Mouse (Mus musculus): ENCODE measurements around the gene Adad2. TPM values are rescaled to one million over a fixed set of nuclear protein-coding genes. Genes with fewer than 3 reads are reported as not detected.

The Adad2 gene
- polyA plus RNA-seq, 1 experiment from 2014 or later: not detected

GRCm38 (mm10) chr8:119661892-119662291 is 49.3 kb downstream of the Adad2 start:
- Histone ChIP-seq H3K4me2 (ENCODE audit: low read depth, low read length) (no peak overlapping the region), H3K27me3 (ENCODE audit: control insufficient read depth, insufficient read depth, low read length) (no peaks in the 10 kb centered on the region), H3K36me3 (ENCODE audit: control insufficient read depth, insufficient read depth, low read length) (no peaks in the 10 kb centered on the region), H3K9ac (replicated peaks; ENCODE audit: low read depth, low read length) (no peak overlapping the region), H3K4me1 (ENCODE audit: control insufficient read depth, insufficient read depth, low read length) (0 out of 2 replicates have a peak, but pooled peaks cover 6% of the 10 kb centered on the region), H3K4me3 (ENCODE audit: low read depth, low read length) (no peak overlapping the region), H3K27ac (ENCODE audit: low read depth, low read length) (no peak overlapping the region), H3K9me3 (ENCODE audit: control insufficient read depth, low read length) (no peaks in the 10 kb centered on the region)
- ATAC-seq (ENCODE audit: low read depth): no peak
- 79% methylated on average over 6 of the region's 6 CpGs for WGBS

DNA sequence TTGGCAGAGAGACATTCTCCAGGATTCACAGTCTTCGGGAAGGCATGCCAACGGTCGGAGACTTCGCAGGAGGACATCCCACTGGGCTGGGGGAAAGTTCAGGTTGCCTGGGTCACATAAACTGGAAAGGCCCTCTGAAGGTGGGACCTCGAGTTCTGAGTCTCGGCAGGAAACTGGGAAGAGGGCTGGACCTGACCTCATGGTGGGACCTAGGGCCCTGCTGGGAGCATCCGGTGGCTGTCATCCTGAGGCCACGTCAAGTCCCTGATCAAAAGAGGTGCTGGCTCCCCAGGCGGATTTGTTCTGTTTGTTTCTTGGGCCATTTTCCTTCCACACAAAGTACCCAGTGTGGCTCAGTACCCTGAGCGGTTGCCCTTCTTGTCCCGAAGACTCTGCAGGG is 50.9 kb downstream of the Adad2 start:
- no peak overlapping the region for H3K4me3 ChIP-seq (ENCODE audit: low read depth, low read length)
- no peak overlapping the region for H3K4me2 ChIP-seq (ENCODE audit: low read depth, low read length)
- no peak overlapping the region for H3K27ac ChIP-seq (ENCODE audit: low read depth, low read length)
- 0 out of 2 replicates have a peak, but pooled peaks cover 6% of the 10 kb centered on the region for H3K4me1 ChIP-seq (ENCODE audit: control insufficient read depth, insufficient read depth, low read length)
- H3K36me3 ChIP-seq (ENCODE audit: control insufficient read depth, insufficient read depth, low read length): no peaks in the 10 kb centered on the region
- H3K9me3 ChIP-seq (ENCODE audit: control insufficient read depth, low read length): no peaks in the 10 kb centered on the region
- 72% methylated on average over 11 of the region's 11 CpGs for WGBS
- no peak for ATAC-seq (ENCODE audit: low read depth)
- no peaks in the 10 kb centered on the region for H3K27me3 ChIP-seq (ENCODE audit: control insufficient read depth, insufficient read depth, low read length)
- H3K9ac ChIP-seq (replicated peaks; ENCODE audit: low read depth, low read length): no peak overlapping the region

GRCm38 (mm10) chr8:119665270-119665669 is 52.7 kb downstream of the Adad2 start:
- no peaks in the 10 kb centered on the region for H3K9me3 ChIP-seq (ENCODE audit: control insufficient read depth, low read length)
- 73% methylated on average over 6 of the region's 6 CpGs for WGBS
- no peak overlapping the region for H3K27ac ChIP-seq (ENCODE audit: low read depth, low read length)
- no peaks in the 10 kb centered on the region for H3K27me3 ChIP-seq (ENCODE audit: control insufficient read depth, insufficient read depth, low read length)
- no peak overlapping the region for H3K4me2 ChIP-seq (ENCODE audit: low read depth, low read length)
- no peak overlapping the region for H3K9ac ChIP-seq (replicated peaks; ENCODE audit: low read depth, low read length)
- H3K4me3 ChIP-seq (ENCODE audit: low read depth, low read length): no peak overlapping the region
- 0 out of 2 replicates have a peak, but pooled peaks cover 6% of the 10 kb centered on the region for H3K4me1 ChIP-seq (ENCODE audit: control insufficient read depth, insufficient read depth, low read length)
- no peaks in the 10 kb centered on the region for H3K36me3 ChIP-seq (ENCODE audit: control insufficient read depth, insufficient read depth, low read length)
- no peak for ATAC-seq (ENCODE audit: low read depth)

Other genes with a start within 250 kb of the Adad2 start
- gene Mlycd, start 217.9 kb upstream of the Adad2 start, polyA plus RNA-seq (2014; fragmentation: Nextera tagmentation; extraction: Ambion mirVana): 15.8 and 16.1 TPM in 2 replicates
- 0.31 and 0.35 TPM in 2 replicates for gene Osgin1, start 178.6 kb upstream of the Adad2 start, polyA plus RNA-seq (2014; fragmentation: Nextera tagmentation; extraction: Ambion mirVana)
- 36.5 and 39.6 TPM in 2 replicates for gene Necab2, start 166.0 kb upstream of the Adad2 start, polyA plus RNA-seq (2014; fragmentation: Nextera tagmentation; extraction: Ambion mirVana)
- not detected in 2 replicates for gene Slc38a8, start 111.0 kb upstream of the Adad2 start, polyA plus RNA-seq (2014; fragmentation: Nextera tagmentation; extraction: Ambion mirVana)
- 42.5 and 64.8 TPM in 2 replicates for gene Mbtps1, start 54.0 kb upstream of the Adad2 start, polyA plus RNA-seq (2014; fragmentation: Nextera tagmentation; extraction: Ambion mirVana)
- 158 and 176 TPM in 2 replicates for gene Hsdl1, start 37.6 kb upstream of the Adad2 start, polyA plus RNA-seq (2014; fragmentation: Nextera tagmentation; extraction: Ambion mirVana)
- 0.15 and 0.48 TPM in 2 replicates for gene Dnaaf1, start 37.5 kb upstream of the Adad2 start, polyA plus RNA-seq (2014; fragmentation: Nextera tagmentation; extraction: Ambion mirVana)
- 12.7 and 14.7 TPM in 2 replicates for gene Taf1c, start 7.5 kb upstream of the Adad2 start, polyA plus RNA-seq (2014; fragmentation: Nextera tagmentation; extraction: Ambion mirVana)
- 0.06 and 0.08 TPM in 2 replicates for gene Kcng4, start 22.9 kb downstream of the Adad2 start, polyA plus RNA-seq (2014; fragmentation: Nextera tagmentation; extraction: Ambion mirVana)
- 3.2 and 3.7 TPM in 2 replicates for gene Wfdc1, start 53.6 kb downstream of the Adad2 start, polyA plus RNA-seq (2014; fragmentation: Nextera tagmentation; extraction: Ambion mirVana)
- 0.08 and 0.10 TPM in 2 replicates for gene Atp2c2, start 87.3 kb downstream of the Adad2 start, polyA plus RNA-seq (2014; fragmentation: Nextera tagmentation; extraction: Ambion mirVana)
- 8.1 and 8.9 TPM in 2 replicates for gene Tldc1, start 165.7 kb downstream of the Adad2 start, polyA plus RNA-seq (2014; fragmentation: Nextera tagmentation; extraction: Ambion mirVana)
- gene Cotl1, start 227.8 kb downstream of the Adad2 start, polyA plus RNA-seq (2014; fragmentation: Nextera tagmentation; extraction: Ambion mirVana): 228 and 232 TPM in 2 replicates
- gene Klhl36, start 249.5 kb downstream of the Adad2 start, polyA plus RNA-seq (2014; fragmentation: Nextera tagmentation; extraction: Ambion mirVana): 15.3 and 15.5 TPM in 2 replicates

Data from neural tube, embryonic 14.5 days (tissue).